Mouse (Mus musculus) skeletal muscle tissue, adult 2 months (tissue): ENCODE measurements around the gene Plpp7.
A peak's percentile ranks its signal among the peaks of the same experiment; 100 is the strongest.

ENCODE experiments used
- DNase-seq: peaks from one replicate; pipeline ENCODE4 v3.0.0-alpha.2; 2012; ENCODE audit warnings: low read depth, low spot score

Gene Plpp7

GRCm38 (mm10) chr2:32096122-32096420, 743 bp downstream of the Plpp7 start:
- peak; percentile 58 for DNase-seq

DNA sequence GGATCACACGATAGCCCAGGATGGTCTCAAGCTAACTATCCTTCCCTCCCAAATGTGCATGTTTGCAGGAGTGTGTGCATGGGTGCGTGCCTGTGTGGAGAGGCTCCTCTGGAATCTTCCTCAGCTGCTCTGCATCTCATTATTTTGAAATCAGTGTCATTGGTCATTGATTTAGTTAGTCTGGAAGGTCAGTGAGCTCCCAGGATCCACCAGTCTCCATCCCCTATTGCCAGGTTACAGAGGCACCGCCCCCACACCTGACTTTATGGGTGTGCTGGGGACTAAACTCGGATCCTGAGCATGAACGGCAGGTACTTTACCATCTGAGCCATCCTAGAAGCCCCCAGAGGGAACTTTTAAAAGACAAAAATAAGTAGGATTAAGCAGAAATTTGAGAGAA, 7.6 kb downstream of the Plpp7 start:
- DNase-seq, result no peak

- no peak for DNase-seq
Observed at GRCm38 (mm10) chr2:32103557-32103956, 8.2 kb downstream of the Plpp7 start.

DNA sequence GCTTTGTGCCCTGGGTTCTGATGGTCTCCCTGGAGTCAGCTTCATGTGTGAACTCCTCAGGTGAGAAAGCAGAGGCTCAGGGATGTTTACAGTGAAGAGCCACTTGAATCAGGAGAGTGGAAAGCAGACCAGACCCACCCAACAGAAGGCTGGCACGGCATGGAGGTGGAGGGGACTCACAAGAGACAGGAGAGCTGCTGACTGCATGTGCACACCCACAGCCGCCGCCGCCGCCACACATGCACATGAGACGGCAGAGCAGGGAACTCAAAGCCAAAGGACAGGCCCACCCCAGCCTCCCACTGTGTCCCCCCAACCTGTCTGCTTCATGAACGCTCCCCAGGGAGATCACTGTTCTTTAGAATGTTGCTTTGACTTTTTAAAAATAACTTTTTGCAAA, 8.8 kb downstream of the Plpp7 start:
- no peak for DNase-seq

GRCm38 (mm10) chr2:32105117-32105913, 10.0 kb downstream of the Plpp7 start:
- no peak for DNase-seq

GRCm38 (mm10) chr2:32105930-32106329, 10.6 kb downstream of the Plpp7 start:
- DNase-seq, result no peak

DNA sequence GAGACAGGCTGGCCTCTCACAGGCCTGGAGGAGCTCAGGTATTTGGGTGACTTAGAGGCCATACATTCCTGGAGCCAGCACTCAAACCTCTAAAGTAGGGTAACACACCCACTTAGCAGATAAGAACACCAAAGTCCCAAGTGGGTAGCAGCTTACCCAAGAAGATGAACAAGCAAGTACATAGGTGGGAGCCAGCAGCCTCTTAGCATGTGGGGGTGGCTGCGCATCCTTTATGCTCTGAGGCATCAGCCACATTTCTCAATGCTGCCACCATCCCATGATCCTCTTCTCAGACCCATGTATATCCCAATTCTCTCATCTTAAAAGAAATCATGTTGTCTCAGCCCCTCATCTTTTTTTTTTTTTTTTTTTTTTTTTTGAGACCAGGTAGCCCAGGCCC, 15.9 kb downstream of the Plpp7 start:
- DNase-seq, result no peak

- no peak for DNase-seq
Observed at GRCm38 (mm10) chr2:32112548-32112947, 17.2 kb downstream of the Plpp7 start.

DNA sequence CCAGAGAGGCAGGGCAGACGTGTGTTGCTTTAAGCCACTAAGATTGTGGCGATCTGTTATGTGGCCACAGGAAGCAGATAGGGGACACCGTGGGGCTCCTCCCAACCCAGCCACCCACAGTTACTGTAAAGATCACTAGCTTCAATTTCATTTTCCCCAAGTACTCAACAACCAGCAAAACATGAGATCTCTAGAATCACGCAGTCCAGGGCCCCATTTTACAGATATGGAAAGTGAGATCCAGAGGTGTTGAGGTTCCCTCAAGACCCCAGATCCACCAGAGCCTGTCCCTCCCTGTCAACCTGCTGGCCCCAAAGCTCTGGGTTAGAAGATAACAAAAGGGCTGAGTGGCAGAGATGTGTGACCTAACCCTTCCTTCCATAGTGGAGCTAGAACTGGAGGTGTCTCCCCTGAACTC, 20.5 kb downstream of the Plpp7 start:
- DNase-seq, result no peak

GRCm38 (mm10) chr2:32119802-32120750, 24.7 kb downstream of the Plpp7 start:
- peak; percentile 76 for DNase-seq

DNA sequence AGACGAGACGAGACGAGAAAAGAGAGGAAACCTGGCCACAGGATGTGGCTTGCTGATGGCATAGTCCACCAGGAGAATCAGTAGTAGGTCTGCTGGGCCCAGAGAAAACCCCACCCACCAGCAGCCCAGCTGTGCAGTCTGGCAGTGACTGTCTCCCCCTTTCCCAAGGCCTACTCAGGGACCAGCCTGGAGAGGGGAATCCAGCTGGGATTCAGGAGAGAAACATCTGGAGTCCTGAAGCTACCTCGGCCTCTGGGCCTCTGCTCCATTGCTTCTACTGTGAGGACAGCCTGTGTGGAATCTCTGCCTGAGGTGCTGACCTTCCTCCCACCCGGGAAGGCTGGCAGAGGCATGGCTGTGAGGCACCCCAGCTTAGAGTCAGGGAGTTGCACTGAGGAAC, 25.8 kb downstream of the Plpp7 start:
- peak; percentile 65 for DNase-seq

DNA sequence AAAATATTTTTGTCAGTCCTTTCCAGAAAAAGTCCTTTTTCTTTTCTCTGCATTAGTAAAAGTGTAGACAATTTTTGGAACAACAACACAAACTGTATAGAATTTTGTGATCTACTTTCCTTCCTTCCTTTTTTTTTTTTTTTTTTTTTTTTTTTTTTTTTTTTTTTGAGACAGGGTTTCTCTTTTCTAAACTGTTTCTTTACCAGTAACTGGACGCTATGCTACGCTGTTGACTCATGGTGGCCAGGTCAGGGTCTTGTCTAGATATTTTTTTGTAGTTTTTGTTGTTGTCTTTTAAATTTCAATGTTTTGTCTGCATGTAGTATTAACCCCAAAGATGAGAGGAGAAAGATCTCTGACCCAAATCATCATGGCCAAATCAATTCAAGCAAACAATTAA, 26.5 kb downstream of the Plpp7 start:
- DNase-seq, result no peak

DNA sequence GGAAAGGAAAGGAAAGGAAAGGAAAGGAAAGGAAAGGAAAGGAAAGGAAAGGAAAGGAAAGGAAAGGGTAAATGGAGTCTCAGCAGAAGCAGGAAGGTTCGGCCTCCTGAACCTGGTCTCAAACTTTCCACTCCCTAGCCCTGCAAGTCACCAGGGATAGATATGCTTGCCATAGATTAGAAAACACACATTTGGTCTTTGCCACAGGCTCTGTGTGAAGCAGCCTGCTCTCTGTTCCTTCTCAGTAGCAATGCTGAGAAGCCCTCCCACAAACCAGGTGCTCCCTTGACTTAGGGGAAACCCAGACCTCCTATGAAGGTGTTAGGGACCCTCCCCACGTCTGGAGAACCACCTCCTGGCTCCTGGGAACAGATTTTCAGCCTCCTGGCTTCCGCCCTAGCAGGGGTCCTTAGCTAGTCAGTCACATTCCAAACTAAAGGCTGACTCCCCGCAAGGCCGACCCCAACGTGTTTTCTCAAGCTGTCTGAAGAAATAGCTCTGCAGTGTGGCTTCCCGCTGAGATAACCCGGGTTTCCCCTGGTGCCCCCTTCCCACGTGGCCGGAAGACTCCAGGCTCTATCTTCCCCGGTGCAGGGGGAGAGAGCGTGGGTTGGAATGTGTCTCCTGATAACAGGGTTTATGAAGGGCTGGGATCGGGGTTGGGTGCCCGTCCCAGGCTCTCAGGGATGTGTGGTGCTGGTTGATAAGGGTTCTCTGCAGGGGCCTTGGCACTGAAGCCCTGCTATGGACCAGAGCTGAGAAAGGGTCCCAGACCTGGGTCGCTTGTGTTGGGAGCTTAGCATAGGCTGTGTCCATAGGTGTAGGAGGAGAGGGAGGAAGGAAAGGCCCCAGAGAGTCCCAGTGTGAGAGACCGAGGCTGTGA, 32.6 kb downstream of the Plpp7 start:
- no peak for DNase-seq

DNA sequence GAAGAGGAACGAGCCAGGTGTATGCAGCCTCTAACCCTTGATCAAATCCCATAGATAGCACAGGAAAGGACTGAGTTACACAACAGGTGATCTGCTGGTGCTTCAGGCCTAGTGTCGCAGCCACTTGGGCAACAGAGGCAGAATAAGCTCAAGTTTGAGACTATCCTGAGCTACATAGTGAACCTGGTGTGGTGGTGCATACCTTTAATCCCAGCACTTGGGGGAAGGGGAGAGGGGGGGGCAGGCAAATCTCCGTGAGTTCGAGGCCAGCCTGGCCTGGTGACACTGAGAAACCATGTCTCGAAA, 33.2 kb downstream of the Plpp7 start:
- no peak for DNase-seq

GRCm38 (mm10) chr2:32129383-32130074, 34.2 kb downstream of the Plpp7 start:
- DNase-seq, result peak; percentile 92

DNA sequence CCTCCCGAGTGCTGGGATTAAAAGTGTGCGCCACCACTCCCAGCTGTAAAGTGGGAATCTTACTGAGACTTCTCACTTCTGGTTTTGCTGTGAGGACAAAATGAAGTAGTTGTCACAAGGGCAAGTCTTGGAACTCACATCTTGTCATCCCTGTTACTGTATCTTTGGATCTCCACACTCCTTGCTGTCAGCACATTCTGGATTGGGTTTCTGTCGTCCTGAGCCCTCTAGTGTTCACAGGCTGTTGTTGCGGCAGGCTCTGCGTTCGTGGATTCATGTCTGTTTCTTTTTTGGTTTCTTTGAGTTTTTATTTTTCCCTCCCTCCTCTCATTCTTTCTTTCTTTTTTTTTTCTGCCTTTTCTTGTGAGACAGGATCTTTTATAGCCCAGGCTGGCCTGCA, 35.1 kb downstream of the Plpp7 start:
- peak; percentile 88 for DNase-seq

DNA sequence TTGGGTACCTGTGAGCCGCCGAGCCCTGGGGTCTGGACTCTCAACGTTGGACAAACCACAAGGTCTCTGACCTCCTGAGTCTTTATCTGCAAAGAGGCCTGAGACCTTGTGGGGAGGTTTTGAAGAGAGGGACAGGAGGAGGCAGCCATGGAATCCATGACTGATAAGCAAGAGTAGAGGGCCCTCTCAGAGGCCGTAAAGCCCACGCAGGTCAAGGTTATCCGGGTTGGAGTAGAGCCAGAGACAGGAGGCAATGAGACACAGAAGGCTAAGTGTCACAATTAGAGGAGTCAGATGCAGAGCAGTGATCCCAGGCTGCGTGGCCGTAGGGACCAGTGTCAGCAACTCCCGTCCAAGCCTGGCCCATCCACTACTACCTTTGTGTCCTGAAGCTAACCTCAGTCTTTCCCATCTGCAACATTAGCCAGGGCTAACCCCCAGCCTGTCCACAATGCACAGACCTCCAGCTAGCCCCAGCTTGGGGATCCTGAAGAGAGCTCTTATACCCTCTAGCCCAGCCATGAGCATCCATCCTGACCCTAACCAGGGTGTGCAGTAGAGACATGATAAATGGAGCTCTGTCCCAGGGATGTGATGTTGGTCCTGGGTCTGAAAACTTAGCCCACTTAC, 36.0 kb downstream of the Plpp7 start:
- no peak for DNase-seq

DNA sequence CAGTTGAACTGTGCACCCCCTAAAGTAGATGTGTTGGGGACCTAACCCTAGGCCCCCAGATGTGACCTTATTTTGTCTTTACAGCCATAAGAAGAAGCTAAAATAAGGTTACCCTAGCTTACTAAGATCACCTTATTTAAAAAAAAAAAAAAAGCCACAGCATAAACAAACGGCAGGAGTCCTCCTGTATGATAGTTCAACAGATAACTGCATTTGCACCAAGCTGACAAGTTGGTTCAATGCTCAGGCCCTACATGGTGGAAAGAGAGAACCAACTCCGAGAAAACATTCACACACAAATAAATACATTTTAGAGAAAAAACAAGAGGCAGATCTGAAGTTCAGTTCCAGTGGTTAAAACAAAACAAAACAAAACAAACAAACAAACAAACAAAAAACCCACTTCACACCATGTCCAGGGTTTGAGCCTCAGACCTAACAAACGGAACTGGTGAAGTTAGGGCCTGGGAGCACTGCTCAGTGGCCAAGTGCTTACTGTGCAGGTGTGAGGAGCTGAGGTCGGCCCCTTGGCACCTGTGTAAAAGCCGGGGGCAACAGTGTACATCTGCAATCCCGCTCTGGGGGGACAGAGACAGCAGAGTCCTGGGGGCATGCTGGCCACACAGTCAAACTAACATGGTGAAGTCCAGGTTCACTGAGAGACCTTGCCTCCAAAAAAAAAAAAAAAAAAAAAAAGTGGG, 36.7 kb downstream of the Plpp7 start:
- no peak for DNase-seq

- peak; percentile 90 for DNase-seq
Observed at GRCm38 (mm10) chr2:32132567-32132992, 37.3 kb downstream of the Plpp7 start.

DNA sequence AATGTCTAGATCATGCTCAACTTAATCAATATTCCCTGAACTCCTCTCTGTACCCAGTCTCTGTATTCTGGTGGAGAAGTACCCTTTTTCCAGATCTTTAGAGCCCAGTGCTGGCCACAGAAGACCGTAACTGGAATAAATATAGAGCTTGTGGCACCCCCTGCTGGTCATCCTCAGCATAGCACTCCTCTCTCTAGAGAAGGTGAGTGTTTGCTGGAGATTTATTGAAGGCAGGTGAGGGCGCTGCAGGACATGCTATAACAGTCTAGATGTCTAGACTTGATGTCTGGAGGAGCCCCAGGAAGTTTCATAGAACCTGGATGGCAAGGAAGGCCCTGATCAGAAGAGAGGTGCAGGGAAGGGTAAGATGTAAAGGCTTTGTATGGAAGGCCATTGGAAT, 38.7 kb downstream of the Plpp7 start:
- peak; percentile 89 for DNase-seq
